Mouse (Mus musculus) left cerebral cortex, postnatal 4 days (tissue): ENCODE measurements around the gene Gnl1. TPM values are rescaled to one million over a fixed set of nuclear protein-coding genes. Genes with fewer than 3 reads are reported as not detected.
"Not testable (repeated sequence)": the region's sequence is repeated elsewhere in the genome, so short reads cannot be mapped to it uniquely, and the experiment has no call there.

Experiments
- DNase-seq: peaks from one replicate; pipeline ENCODE4 v3.0.0-alpha.2; 2022
- intact Hi-C: fragments of 180-260 bp; cut with DNase I; formaldehyde crosslinking; loops from one replicate; pipeline ENCODE4 v1.15.1; 2025
- microRNA-seq: library from miRNA; unstranded; fragments of <30 nt; microRNA quantifications from one replicate; pipeline ENCODE4 v1.2.0, GENCODE M21; 2022
- total RNA-seq, 2 experiments: library from RNA; stranded (reverse); gene quantifications; 2 replicates each; pipeline ENCODE4 v1.2.3; 2021

The Gnl1 gene
- total RNA-seq, 2 experiments from 2014 or later: 98.2 to 107 TPM

DNA sequence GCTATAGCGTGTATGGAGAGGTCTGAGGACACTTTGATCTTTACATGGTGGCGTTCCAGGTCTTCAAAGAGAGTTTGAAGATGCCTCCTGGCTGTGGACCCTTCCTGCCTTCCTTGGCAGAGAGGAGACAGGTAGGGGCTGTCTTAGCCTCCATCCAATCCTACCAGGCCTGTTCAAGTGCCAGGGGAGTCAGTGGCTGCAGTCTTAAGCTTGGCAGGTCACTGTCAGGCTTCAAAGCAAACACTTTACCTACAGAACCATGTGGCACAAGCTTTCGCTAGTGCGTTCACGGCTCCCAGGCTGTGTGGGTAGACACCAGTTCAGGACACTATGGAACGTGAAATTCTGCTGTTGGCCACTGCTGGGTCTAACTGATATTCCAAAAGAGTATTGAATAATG is 43.3 kb downstream of the Gnl1 start:
- intact Hi-C loops: no loop called here
- no peak for DNase-seq

GRCm38 (mm10) chr17:36023710-36024654 is 44.3 kb downstream of the Gnl1 start:
- intact Hi-C loops: no loop called here
- DNase-seq: no peak

GRCm38 (mm10) chr17:36025197-36025596 is 45.5 kb downstream of the Gnl1 start:
- intact Hi-C loops: no loop called here
- peak; percentile 15 for DNase-seq

DNA sequence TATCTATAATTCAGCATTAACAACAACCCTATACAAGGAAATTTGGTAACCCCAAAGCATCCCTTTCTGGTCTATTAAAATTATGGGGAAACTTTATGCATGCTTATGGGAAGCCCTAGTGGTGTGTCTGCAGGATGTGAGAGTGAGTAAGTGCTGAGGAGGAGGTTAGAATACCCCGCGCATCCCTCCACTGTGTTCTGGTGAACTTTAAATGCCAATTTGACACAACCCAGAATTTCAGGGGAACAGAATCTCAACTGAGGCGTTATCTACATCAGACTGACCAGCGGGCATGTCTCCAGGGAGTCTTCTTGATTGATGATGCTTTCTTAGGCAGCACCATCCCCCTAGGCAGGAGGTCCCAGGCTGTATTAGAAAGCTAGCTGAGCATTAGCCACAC is 46.2 kb downstream of the Gnl1 start:
- intact Hi-C loops: no loop called here
- no peak for DNase-seq

- no peak for DNase-seq
- intact Hi-C loops: no loop called here
These were observed 48.0 kb downstream of the Gnl1 start for GRCm38 (mm10) chr17:36027663-36028062.

GRCm38 (mm10) chr17:36028879-36029619 is 49.4 kb downstream of the Gnl1 start:
- DNase-seq: no peak
- intact Hi-C loops: no loop called here

GRCm38 (mm10) chr17:36030046-36030702 is 50.5 kb downstream of the Gnl1 start:
- DNase-seq, intact Hi-C loops: not testable (repeated sequence)

DNA sequence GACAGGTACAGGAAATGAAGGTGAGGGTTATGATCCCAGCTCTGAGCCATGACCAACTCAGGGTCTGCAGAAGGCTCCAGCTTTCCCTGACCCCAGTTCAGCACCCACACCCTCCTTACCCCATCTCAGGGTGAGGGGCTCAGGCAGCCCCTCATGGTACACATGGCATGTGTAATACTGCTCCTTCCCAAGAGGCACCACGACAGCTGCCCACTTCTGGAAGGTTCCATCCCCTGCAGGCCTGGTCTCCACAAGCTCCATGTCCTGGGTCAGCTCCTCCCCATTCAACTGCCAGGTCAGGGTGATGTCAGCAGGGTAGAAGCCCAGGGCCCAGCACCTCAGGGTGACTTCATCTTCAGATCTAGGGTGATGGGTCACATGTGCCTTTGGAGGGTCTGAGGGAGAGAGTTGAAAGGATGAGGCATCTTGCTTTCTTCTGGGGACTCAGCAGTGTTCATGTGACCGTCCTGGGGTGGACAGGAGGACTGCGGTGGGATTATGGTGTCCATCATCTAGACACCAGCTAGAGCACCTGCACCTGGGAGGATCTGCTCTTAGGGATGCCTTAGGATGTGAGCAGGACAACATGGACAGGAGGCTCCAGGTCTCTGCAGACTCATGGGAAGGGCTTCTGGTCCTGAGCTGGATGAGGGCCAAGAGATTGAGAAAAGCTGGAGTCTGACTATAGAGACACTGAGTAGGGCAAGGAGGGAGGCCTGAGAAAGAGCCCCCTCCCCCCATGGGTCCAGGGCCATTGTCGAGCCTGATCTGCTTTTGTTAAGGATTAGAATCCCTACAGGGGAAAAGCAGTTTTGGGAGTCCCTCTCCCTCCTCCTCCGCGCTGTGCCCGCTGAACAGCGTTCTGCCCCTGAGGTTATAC is 51.3 kb downstream of the Gnl1 start:
- intact Hi-C loops: not testable (repeated sequence)

DNA sequence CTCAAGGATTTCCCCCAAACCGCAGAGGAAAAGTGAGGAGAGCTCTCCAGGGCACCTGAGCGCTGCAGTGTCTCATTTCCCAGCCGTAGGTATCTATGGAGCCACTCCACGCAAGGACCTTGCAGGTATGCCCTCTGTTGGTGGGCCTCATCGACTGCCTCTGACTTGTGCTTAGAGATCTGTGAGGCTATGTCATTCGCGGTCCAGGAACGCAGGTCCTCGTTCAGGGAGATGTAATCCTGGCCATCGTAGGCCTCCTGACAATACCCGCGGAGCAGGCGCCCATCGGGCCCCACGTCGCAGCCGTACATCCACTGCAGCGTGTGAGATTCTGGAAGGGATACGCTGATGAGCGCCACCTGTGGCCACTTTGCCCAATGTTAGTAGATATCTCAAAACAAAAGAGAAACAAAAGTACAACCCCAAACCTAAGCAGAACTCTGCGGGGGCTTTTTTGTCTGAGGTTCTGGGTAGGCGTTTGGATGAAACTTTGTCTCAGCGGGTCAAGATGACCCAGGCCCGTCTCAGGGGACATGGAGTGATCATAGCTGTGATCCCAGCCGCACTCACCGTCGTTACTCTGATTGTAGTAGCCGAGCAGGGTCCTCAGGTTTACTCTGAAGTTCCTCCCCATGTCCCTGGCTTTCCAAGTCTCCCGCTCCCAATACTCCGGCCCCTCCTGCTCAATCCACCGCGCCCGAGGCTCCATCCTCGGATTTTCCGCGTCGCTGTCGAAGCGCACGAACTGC is 52.1 kb downstream of the Gnl1 start:
- peak; percentile 30 for DNase-seq

More for the DNA sequence above, 51.3 kb downstream of the Gnl1 start:
- DNase-seq: not testable (repeated sequence)

GRCm38 (mm10) chr17:36032351-36032875 is 52.8 kb downstream of the Gnl1 start, which contains the start of gene H2-T23:
Gene H2-T23 (minus strand): TSS chr17:36032855.
- peak; percentile 10 for DNase-seq
- intact Hi-C loops: not testable (repeated sequence)

More for the DNA sequence above, 52.1 kb downstream of the Gnl1 start:
- intact Hi-C loops: not testable (repeated sequence)

GRCm38 (mm10) chr17:36034524-36034923 is 54.9 kb downstream of the Gnl1 start:
- intact Hi-C loops: loop anchor here (2.0 kb wide), 1 partner anchor 38 kb away; no protein-coding TSS in a partner anchor

GRCm38 (mm10) chr17:36035010-36035638 is 55.5 kb downstream of the Gnl1 start:
- intact Hi-C loops: loop anchor here (2.0 kb wide), 1 partner anchor 38 kb away; no protein-coding TSS in a partner anchor
- peak; percentile 48 for DNase-seq

More at GRCm38 (mm10) chr17:36034524-36034923, 54.9 kb downstream of the Gnl1 start:
- DNase-seq: not testable (repeated sequence)

DNA sequence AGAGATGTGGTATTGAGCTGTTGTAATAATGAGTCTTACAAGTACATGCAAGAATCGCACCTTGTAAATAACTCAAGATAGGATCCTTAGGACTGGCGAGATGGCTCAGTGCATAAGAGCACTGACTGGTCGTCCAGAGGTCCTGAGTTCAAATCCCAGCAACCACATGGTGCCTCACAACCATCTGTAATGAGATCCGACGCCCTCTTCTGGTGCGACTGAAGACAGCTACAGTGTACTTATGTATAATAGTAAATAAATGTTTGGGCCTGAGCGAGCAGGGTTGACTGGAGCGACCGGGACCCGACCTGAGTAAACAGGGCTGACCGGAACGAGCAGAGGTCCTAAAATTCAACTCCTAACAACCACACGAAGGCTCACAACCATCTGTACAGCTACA is 56.5 kb downstream of the Gnl1 start:
- DNase-seq, intact Hi-C loops: not testable (repeated sequence)

Small RNA genes within 50 kb of the gene (microRNA-seq; reads per million reads assigned to microRNA genes)
- gene Mir877: 396 reads per million, percentile 66 among the genes with 10 or more reads in this experiment

Other genes with a start within 250 kb of the Gnl1 start
- 1 to 10 TPM; 4.8 to 5.1 TPM for gene Ier3, start 158.2 kb upstream of the Gnl1 start, total RNA-seq
- gene Flot1, start 156.6 kb upstream of the Gnl1 start, total RNA-seq: 100 to 1,000 TPM; 113 TPM
- 1,000 to 10,000 TPM; 2,525 to 2,580 TPM for gene Tubb5, start 141.5 kb upstream of the Gnl1 start, total RNA-seq
- gene Mdc1, start 138.3 kb upstream of the Gnl1 start, total RNA-seq: 10 to 100 TPM; 30.1 to 30.4 TPM
- gene Nrm, start 118.5 kb upstream of the Gnl1 start, total RNA-seq: 1 to 10 TPM; 6.1 to 7.0 TPM
- gene Ppp1r18, start 114.3 kb upstream of the Gnl1 start, total RNA-seq: 10 to 100 TPM; 43.3 to 52.7 TPM
- 10 to 100 TPM; 37.4 to 38.8 TPM for gene Dhx16, start 100.0 kb upstream of the Gnl1 start, total RNA-seq
- 10 to 100 TPM; 59.8 to 69.2 TPM for gene 2310061I04Rik, start 82.4 kb upstream of the Gnl1 start, total RNA-seq
- 100 to 1,000 TPM; 285 to 292 TPM for gene Atat1, start 69.8 kb upstream of the Gnl1 start, total RNA-seq
- 10 to 100 TPM; 45.9 to 47.4 TPM for gene Mrps18b, start 63.5 kb upstream of the Gnl1 start, total RNA-seq
- gene Ppp1r10, start 63.4 kb upstream of the Gnl1 start, total RNA-seq: 10 to 100 TPM; 75.1 to 76.5 TPM
- 10 to 100 TPM; 95.0 to 97.0 TPM for gene Abcf1, start 10.1 kb upstream of the Gnl1 start, total RNA-seq
- gene Prr3, start 385 bp downstream of the Gnl1 start, total RNA-seq: 10 to 100 TPM; 82.0 to 84.5 TPM
- gene H2-T24, start 40.7 kb downstream of the Gnl1 start, total RNA-seq: under 1 TPM; 0.26 to 0.28 TPM
- gene H2-T23, start 53.0 kb downstream of the Gnl1 start, total RNA-seq: 1 to 10 TPM; 2.4 to 3.0 TPM
- gene H2-T22, start 62.9 kb downstream of the Gnl1 start, total RNA-seq: 1 to 10 TPM; 3.5 to 4.1 TPM
- gene Gm6034, start 63.1 kb downstream of the Gnl1 start, total RNA-seq: not detected
- gene Gm11127, start 78.5 kb downstream of the Gnl1 start, total RNA-seq: not detected
- gene Gm19684, start 141.8 kb downstream of the Gnl1 start, total RNA-seq: not detected
- gene Gm7030, start 149.6 kb downstream of the Gnl1 start, total RNA-seq: not detected
- gene Gm8909, start 188.7 kb downstream of the Gnl1 start, total RNA-seq: not detected
- gene H2-T3, start 210.4 kb downstream of the Gnl1 start, total RNA-seq: not detected